Mouse (Mus musculus) layer of hippocampus, postnatal 25 days (tissue): ENCODE data around the gene St3gal2. TPM values are rescaled to one million over a fixed set of nuclear protein-coding genes. Genes with fewer than 3 reads are reported as not detected.
"Not testable (repeated sequence)": the region's sequence is repeated elsewhere in the genome, so short reads cannot be mapped to it uniquely, and the experiment has no call there.

Experiments
- DNase-seq, 2 experiments: peaks; one replicate each; pipeline ENCODE4 v3.0.0; 2022; ENCODE audit warnings: mixed read lengths in 2 of 2, low spot score in 1 of 2; ENCODE audit errors: extremely low spot score in 1 of 2
- total RNA-seq, 2 experiments: library from RNA; stranded (reverse); gene quantifications; 2 replicates each; pipeline ENCODE4 v1.2.3; 2021

Gene St3gal2
- total RNA-seq, 2 experiments from 2014 or later, result 95.8 to 101 TPM

DNA sequence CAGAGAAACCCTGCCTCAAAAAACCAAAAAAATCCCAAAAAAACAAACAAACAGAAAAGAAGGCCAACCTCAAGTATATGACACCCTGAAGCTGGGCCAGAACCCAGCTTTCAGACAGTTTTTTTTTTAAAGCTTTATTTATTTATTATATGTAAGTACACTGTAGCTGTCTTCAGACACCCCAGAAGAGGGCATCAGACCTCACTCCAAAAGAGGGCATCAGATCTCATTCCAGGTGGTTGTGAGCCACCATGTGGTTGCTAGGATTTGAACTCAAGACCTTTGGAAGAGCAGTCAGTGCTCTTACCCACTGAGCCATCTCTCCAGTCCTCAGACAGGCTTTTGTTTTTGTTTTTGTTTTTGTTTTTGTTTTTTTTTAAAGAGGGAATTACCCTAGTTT, 9.9 kb upstream of the St3gal2 start:
- DNase-seq, result not testable (repeated sequence)

DNA sequence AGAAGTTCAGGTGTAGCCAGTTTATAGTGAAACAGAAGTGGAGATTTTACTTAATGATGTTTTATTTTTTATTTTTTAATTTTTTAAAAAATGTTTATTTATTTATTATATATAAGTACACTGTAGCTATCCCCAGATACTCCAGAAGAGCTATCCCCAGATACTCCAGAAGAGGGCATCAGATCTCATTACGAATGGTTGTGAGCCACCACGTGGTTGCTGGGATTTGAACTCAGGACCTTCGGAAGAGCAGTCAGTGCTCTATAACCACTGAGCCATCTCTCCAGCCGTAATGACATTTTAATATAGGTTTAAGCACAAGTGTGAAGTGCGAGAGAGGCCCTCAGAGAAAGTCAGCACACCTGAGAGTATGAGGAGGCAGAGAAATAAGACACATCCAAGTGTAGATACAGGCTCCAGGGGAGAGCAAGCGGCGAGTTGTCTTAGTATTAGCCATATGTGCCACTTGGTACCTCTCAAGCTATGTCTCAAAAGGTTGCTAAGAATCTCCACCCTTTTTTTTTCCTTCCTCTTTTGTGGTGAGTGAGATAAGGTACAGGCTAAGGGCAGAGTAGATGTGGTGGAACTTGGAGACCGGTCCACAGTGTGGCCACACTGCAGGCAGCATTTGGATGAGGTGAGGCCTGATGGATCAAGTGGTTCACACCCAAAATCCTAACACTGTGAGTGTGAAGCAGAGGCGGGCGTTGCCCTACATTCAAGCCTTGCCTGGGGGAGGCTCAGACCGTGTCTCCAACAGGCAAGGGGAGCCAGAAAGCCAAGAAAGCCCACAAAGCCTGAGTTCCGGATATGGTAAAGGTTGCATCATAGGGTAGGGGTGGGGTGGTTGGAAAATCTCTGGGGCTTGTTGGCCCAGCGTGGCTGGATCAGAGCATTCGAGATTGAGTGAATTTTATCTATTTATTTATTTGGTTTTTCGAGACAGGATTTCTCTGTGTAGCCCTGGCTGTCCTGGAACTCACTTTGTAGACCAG, 7.8 kb upstream of the St3gal2 start:
- no peak for DNase-seq

DNA sequence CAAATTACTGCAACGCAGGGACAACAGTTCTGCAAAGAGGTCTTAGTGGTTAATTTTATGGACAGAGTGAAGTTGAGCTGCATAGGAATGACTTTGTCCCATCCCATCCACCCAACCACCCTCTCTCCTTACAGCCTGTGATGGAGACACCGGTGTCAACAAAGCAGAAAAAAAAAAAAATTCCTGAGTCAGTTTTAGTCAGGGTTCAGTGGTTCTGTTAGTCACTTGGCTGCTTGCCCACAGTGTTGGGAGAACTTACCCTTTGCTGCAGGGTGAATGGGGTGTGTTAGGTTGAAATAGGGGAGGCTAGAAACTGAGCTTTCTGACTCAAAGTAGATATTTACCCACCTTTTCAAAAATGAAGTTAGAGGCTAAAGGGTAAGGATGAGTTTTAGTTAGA, 2.3 kb upstream of the St3gal2 start:
- no peak for DNase-seq

DNA sequence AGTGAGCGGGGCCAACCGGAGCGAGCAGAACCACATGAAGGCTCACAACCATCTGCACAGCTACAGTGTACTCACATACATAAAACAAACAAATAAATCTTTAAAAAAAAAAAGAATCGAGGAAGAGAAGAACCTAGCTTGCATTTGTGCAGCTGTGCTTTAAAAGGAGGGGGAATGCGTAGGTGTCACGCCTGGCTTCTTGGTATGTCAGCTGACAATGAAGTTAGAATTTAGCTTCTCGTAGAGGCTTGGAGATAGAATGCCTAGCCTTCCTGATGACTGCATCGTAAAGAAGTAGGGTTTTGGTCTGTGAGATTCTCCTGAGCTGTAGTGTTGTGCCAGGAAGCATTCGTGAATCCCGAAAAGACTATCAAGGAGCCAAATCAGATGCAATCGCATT, 1.7 kb upstream of the St3gal2 start:
- no peak for DNase-seq

DNA sequence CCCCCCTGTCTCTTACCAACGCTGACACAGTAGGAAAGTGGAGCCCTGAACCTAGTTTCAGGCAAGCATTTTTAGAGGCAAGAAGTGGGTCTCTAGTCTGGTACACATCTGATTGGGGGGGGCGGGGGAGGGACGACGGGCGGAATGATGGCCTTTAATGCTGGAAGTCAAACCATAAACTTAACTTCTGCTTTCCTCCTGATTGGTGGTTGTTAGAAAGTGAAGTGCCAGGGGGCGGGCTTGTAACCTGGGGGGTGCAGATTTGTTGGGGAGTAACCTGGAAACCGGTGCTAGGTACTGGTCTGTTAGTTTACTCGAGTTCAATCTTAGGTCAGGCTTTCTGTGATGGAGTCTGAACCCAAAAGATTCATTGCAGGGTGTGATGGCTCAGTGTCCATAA, 1.3 kb upstream of the St3gal2 start:
- no peak for DNase-seq

DNA sequence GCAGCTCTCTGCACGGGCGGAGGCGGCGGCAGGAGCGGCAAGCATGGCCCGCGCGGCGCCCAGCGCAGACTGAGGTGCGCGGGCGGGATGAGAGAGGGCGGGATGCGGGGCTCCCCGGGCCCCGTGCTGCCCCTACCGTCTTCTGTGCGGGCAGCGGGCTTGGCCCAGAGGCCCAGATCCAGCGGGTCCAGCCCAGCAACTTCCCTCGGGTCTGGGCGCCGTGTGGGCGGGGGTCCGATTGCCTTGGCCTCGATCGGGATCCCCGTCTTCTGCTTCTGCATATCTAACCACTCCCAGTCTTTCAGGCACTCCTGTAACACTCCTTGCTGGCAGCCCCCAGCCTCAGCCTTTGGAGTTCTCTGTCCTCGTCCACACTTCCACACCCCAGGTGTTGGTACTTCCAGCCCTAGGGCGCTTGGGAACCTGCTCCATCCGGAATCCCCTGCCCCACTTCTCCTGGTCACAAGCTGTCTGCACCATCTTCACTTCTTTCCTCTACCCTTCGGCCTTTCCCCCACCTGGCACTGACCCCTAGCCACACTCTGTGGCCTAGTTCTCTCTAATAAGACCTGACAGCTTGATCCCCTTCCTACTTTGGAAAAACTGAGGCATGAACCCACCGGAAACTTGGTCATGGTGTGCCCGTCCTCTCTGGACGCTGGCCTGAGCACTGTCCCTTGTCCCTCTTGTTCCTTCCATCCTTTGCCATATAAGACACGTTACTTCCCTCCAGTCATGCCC, 480 bp downstream of the St3gal2 start:
- peak in 1 of 2 experiments; percentile 46 for DNase-seq

DNA sequence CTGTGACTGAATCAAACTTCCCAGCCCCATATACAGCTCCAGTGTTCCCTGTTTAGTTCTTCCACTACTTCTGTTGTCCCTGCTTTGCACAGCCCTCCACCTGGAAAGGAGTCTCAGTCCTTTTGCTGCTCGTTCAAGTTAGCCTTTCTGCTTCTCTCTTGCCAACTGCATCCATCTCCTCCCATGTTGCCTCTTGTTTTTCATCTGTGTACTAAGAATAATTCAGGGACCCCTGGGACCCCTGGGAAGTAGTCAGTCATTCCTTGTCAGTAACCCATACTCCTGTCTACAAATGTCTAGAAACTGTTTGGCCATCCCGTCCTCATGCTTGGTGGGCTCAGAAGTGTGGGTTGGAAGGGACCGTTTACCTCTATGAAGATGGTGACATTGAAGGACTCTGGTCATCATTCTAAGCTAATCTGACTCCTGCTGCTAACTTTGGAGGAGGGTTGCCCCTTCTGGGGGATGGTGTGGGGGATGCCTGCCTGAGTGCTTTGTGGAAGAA, 1.1 kb downstream of the St3gal2 start:
- DNase-seq, result no peak

DNA sequence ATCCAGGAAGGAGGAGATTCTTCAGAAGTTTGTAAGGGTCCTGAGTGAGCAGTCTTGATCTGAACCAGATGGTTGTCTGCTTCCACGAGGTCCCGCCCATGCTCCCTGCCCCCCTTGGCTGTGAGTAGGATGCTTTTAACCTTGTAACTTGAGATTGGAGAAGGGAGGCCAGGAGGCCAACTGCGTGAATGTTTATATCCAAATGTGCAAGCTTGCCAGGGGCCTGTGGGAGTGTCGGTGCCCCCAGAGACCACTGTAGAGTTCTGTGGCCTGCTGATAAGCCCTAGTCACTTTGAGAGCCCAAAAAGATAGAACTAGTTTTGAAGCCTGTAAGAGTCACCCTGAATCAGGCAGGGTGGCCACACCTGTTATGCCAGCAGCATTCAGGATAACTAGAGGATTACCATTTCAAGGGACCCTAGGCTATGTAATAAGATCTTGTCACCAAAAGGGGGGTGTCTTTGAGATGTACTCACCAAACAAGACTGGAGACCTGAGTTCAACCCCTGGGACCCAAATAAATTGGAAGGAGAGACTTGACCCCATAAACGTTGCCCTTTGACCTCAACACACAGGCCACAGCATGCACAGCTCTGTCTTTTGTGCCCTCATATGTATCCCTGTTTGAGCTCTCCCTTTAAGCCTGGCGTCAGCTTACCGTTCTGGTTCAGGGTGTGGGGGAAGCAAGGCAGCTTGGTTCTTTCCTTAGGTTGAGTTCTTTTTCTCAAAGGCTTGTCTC, 1.9 kb downstream of the St3gal2 start:
- no peak for DNase-seq

DNA sequence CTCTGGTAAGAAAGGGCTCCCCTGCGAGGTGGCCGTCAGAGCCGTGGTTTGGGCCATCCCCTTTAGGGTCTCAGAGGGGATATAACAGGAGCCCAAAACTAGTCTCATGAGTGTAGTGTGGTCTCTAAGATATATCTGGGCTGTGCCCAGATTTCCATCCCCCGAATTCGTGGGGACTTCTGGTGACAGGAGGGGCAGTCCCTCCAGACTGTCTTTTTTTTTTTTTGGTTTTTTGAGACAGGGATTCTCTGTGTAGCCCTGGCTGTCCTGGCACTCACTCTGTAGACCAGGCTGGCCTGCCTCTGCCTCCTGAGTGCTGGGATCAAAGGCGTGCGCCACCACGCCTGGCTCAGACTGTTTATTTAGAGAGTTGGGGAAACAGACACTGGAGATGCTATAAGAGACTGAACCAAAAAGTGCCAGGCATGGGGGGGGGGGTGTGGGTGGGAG, 6.0 kb downstream of the St3gal2 start:
- no peak for DNase-seq

DNA sequence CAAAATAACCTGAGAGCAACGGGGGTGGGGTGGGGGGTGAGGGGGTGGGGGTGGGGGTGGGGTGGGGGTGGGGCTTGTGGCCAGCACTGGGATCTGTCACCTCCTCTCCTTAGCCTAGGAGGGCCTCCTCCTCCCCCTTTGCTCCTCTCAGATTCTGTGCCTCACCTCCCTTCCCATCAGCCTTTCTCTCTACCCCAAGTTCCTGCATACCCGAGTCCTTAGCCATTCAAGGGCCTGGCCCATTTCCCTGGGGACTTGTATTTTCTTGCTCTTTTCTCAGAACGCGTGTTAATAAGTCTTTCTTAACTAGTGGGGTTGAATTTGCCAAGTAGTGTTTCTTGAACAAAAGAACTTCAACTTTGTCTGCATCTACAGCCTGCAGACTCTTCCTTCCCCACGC, 7.0 kb downstream of the St3gal2 start:
- no peak for DNase-seq

DNA sequence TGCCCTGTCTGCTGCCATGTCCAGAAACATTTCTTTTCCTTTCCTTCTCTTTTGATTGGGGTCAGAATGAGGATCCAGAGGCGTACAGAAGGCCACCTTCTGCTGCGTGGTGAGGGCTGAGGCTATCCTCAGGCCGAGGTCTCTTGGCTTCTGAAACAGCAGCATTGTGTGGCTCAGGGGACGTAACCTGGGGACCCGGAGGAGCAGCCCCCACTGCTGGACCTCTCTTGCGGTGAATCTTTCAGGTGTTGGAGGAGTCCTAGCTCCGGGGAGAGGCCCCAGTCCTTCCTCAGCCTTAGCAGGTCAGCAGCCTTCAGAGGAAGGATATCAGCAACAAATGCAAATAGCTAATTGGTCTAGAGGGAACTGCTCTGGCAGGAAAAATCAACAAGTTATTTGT, 8.7 kb downstream of the St3gal2 start:
- no peak for DNase-seq

DNA sequence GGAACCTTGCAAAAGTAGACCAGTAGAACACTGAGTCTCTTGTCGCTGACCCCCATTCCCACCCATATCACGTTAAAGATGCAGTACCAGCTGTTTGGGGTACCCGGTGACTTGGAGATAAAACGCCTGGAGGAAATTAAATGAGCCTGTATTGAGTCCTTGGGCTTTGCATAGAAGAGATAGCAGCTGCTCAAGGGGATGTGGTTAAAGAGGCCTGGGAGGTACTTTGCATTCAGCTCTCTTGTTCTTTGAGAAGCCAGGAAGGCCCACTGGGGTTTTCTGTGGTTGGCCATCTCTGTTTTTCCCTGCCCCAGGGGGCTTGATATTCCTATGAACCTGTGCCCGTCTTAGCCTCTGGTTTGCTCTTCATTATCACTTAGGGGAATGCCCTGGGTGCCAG, 9.3 kb downstream of the St3gal2 start:
- no peak for DNase-seq

DNA sequence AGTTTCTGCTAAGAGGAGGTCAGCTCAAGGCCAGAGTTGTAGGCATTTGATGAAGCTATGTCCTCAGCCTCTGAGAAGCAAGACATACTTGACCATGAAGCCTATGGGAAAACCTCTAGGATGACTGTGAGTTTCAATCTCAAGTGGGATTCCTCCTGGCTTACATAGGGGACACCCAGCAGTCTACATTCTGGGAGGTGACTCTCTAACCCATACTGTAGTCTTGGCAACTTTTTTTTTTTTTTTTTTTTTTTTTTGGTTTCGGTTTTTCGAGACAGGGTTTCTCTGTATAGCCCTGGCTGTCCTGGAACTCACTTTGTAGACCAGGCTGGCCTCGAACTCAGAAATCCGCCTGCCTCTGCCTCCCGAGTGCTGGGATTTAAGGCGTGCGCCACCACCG, 9.9 kb downstream of the St3gal2 start:
- not testable (repeated sequence) for DNase-seq

DNA sequence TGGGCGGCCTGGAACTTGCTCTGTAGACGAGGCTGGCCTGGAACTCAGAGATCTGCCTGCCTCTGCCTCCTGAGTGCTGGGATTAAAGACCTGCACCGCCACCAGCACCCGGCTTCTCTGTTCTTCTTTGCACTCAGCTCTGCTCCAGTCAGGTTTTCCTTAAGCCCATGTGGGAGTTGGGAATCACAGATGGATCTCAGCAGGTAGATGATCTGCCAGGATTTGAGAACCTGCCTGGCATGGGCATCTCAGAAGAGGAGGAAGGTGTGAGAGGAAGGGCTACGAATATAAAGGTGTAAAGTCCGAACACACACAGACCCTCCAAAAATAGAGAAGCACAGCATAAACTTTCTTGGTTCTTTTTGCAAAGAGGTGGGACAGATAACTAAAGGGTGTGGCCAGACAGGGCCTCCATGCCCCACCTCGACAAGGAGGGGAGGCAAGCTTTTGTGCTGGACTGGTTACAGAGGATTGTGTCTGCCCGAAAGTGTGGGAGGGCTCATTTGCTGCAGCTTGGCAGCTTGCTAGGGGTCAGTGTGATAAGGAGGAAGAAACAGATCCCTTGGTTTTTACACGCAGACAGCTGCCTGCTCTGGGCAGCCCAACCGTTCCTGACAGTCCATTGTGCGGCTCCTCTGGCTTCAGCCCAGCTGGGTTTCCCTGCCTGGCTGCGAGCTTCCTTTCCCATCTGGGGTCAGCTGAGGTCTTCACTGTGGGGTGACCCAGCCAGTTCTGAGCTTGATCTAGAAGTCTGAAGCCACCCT, 11.6 kb downstream of the St3gal2 start:
- no peak for DNase-seq

DNA sequence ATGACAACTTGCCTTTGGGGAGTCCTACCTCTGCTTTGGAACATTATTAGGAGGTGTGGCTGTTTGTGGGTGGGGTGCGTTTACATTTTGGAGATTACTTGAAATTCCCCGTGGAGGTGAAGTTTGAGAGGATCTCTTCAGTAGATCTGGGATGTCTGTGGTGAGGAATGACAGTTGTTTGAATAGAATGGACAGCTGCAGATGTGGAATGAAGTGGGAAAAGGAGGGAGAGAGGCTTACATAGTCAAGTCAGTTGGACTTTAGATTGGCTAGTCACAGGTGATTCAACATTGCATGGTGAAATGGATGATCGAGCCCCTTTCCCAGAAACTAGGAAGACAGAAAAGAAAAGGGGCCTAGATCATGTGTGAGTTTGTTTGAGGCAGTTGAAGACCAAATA, 12.7 kb downstream of the St3gal2 start:
- no peak for DNase-seq

DNA sequence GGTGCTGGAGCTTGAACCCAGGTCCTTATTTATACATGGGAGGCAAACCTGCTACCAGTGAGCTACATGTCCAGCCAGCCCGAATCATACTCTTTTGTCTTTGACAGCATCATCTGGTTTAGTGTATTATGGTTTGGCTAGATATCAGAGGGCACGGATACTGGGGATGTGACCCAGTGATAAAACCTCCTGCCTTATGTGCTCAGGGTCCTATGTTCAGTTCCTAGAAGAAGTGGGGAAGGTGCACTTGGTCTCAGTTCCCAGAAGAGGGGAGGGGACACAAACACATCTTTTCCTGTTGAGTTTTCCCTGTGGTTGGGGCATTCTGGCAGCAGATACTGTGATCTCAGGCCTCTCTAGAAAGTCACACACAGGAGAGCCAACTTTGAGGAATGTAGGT, 13.6 kb downstream of the St3gal2 start:
- DNase-seq, result no peak

DNA sequence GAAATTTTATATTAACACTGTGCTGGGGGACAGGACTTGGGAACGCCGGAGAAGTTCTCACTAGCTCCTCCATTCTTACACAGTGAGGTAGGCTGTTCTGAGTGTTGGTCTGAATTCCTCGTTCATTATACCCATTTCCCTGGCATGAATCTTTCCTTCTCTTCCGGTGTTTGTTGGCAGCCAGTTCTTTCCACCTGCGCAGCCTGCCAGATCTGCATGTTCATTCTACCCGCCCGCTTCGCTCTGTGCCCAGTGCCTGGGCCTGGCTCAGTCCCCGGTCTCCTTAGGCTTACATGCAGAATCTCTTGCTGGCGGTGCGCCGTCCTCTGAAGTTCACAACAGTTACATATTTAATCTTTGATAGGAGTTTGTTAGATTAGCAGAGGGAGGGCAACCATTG, 16.5 kb downstream of the St3gal2 start:
- no peak for DNase-seq

DNA sequence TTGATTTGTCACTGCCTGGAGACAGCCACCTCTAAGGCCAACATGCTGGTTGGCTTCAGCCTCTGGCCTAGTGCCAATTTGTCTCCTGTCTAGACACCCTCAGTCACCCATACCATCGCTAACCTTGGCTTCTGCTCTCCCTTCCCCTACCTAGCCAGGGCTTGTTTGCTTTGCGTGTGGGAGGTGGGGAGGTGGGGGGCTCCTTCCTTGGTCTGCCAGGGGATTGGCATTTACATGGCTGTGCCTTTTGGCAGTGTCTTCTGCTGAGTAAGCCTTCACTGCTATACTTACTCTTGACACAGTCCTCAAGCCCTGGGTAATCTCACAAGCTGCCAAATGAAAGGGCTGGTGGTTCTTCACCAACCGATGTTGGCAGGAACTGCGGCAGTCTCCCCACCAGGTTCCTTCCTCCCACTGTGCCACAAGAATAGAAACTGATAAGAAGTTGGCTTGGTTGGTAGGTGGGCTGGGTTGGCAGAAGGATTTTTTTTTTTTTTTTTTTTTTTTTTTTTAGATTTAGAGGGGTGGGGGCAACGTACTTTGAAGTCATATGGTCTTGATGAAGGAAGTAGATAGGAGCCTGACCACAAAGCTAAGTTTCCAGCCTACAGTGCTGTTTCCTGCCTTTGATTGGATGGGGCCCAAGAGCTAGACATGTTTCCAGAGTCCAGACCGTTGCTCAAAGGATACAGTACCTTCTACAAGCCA, 19.3 kb downstream of the St3gal2 start:
- no peak for DNase-seq
